Mouse (Mus musculus) central nervous system, embryonic 14 days (tissue): ENCODE data around the gene E330021D16Rik. TPM values are rescaled to one million over a fixed set of nuclear protein-coding genes. Genes with fewer than 3 reads are reported as not detected.

ENCODE experiments used
- polyA plus RNA-seq: library from polyadenylated mRNA; depleted of rRNA; stranded (reverse); fragments of >200 nt; gene quantifications from 2 replicates; pipeline ENCODE4 v1.2.3, GENCODE M21; 2012; rRNA removed

E330021D16Rik gene
- polyA plus RNA-seq, result not detected in 2 replicates

DNA sequence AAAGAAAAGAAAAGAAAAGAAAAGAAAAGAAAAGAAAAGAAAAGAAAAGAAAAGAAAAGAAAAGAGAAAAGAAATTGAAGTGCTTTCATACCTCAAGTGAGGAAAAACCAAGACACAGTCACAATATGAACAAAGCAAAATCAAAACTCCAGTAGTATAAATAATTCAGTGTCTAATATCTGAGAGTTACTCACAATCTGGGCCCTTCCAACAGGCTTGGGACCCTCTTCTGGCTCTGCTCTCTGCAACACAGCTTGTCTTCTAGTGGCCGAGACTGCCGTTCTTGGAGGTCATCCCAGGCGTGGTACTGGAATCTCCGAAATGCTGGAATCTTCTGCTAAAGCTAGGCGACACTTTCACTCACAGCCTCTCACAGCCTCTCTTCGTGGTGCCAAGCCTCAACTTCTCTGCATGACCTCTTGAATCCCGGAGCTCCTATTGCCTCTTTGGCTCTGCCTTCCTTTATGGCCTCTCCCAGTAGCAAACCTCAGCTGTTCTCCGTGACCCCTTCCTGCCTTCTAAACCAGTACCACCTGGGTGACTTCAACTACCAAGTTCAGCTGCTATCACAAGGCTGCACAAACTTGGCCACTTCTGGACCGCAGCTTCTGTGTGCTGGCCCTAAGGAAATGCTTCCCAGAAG is at the start of gene E330021D16Rik:
TSS of gene E330021D16Rik (minus strand) at position 437 of the 643 bp plus-strand sequence.

Other genes with a start within 250 kb of the E330021D16Rik start
- gene Grin2b, start 242.1 kb downstream of the E330021D16Rik start, polyA plus RNA-seq, result 7.7 and 8.4 TPM in 2 replicates
- gene Gm8994, start 88.0 kb downstream of the E330021D16Rik start, polyA plus RNA-seq, result 0.05 TPM in 1 of 2 replicates, not detected in the other
- gene Atf7ip, start 90.6 kb upstream of the E330021D16Rik start, polyA plus RNA-seq, result 50.3 and 56.1 TPM in 2 replicates
- gene Plbd1, start 246.4 kb upstream of the E330021D16Rik start, polyA plus RNA-seq, result 0.72 and 1.4 TPM in 2 replicates